Mouse (Mus musculus) liver, embryonic 14.5 days (tissue): ENCODE data around the gene C1ql4.

Experiments used
- CTCF ChIP-seq: IDR thresholded peaks from 2 replicates; pipeline ENCODE4 v1.5.1; 2016; ENCODE audit warnings: antibody characterized with exemption, low read depth, control low read depth
- EP300 ChIP-seq: IDR thresholded peaks from 2 replicates; pipeline ENCODE4 v1.6.1; 2016; ENCODE audit warnings: antibody characterized with exemption, low read depth

- TF ChIP-seq CTCF (no peak), EP300 (no peak)
These were observed 42.6 kb upstream of the C1ql4 start for GRCm38 (mm10) chr15:99129956-99130910.
